Mouse (Mus musculus): ENCODE results near the gene Naa16. TPM values are rescaled to one million over a fixed set of nuclear protein-coding genes. Genes with fewer than 3 reads are reported as not detected.

Naa16 gene
- polyA plus RNA-seq, 1 experiment from 2014 or later: 39.5 TPM

DNA sequence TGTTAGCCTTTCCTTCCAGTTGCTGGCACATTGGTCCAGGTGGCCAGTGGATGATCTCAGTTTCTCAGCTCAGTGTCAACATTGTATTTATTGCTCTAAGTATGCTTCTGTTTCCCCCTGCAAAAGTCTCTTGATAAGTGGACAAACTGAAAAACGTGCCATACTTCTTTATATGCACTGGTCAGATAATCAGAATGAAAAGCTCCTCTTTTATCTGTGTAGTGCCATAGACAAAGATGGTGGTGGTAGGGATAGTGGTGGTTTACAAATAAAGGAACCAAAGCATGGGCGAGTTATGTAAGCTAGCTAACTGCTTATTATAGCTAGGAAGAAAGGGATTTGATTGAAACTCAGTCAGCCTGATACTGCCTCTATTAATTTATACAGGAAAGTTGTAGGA is 17.1 kb upstream of the Naa16 start:
- H3K27me3 ChIP-seq (ENCODE audit: control insufficient read depth, insufficient read depth, low read length): no peaks in the 10 kb centered on the region
- no peak overlapping the region for H3K9ac ChIP-seq (ENCODE audit: low read depth, low read length)
- H3K4me2 ChIP-seq (replicated peaks; ENCODE audit: low read depth, low read length): no peak overlapping the region
- no peak for ATAC-seq (ENCODE audit: low FRiP score)
- WGBS: 81% methylated on average over 2 of the region's 2 CpGs
- no peak for DNase-seq (ENCODE audit: low spot score)
- no peak overlapping the region for H3K4me3 ChIP-seq (ENCODE audit: low read depth, low read length)
- H3K9me3 ChIP-seq (ENCODE audit: control insufficient read depth, low read length): no peaks in the 10 kb centered on the region
- H3K36me3 ChIP-seq (ENCODE audit: control insufficient read depth, insufficient read depth, low read length): no peaks in the 10 kb centered on the region
- H3K4me1 ChIP-seq (replicated peaks; ENCODE audit: control insufficient read depth, insufficient read depth, low read length): no peaks in the 10 kb centered on the region
- no peak overlapping the region for H3K27ac ChIP-seq (ENCODE audit: low read depth, low read length)

- Histone ChIP-seq H3K4me2 (replicated peaks; ENCODE audit: low read depth, low read length) (peak within 1 kb of the TSS; percentile 41), H3K9ac (ENCODE audit: low read depth, low read length) (peak within 1 kb of the TSS; percentile 68), H3K9me3 (ENCODE audit: control insufficient read depth, low read length) (no peaks in the 10 kb centered on the region), H3K36me3 (ENCODE audit: control insufficient read depth, insufficient read depth, low read length) (no peaks in the 10 kb centered on the region), H3K4me1 (replicated peaks; ENCODE audit: control insufficient read depth, insufficient read depth, low read length) (no peaks in the 10 kb centered on the region), H3K27me3 (ENCODE audit: control insufficient read depth, insufficient read depth, low read length) (no peaks in the 10 kb centered on the region), H3K4me3 (ENCODE audit: low read depth, low read length) (peak within 1 kb of the TSS; percentile 50), H3K27ac (ENCODE audit: low read depth, low read length) (peak within 1 kb of the TSS; percentile 72; the same call in 1 of the 2 replicates)
- DNase-seq (ENCODE audit: low spot score) (peak; percentile 75), ATAC-seq (ENCODE audit: low FRiP score) (peak; percentile 91)
- 19% methylated on average over 23 of the region's 23 CpGs for WGBS
These were observed 6.9 kb upstream of the Naa16 start, which contains the start of gene Mtrf1 for GRCm38 (mm10) chr14:79397321-79398122. Gene Mtrf1 (plus strand): TSS chr14:79397772.

DNA sequence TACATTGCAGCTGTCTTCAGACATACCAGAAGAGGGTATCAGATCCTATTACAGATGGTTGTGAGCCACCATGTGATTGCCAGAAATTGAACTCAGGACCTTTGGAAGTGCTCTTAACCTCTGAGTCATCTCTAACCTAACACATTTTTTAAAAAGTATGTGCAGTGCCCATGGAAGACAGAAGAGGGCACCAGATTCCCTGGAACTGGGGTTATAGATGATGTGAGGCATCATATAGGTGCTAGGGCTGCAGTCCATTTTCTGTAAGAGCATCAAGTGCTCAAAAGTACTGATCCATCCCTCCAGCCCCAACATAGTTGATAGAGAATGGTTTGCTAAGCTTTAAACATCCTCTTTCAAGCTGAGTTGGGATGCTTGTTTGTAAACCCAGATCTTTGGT is 4.0 kb upstream of the Naa16 start:
- DNase-seq (ENCODE audit: low spot score) (peak; percentile 64), ATAC-seq (ENCODE audit: low FRiP score) (no peak)
- no peak overlapping the region for H3K4me2 ChIP-seq (replicated peaks; ENCODE audit: low read depth, low read length)
- H3K4me3 ChIP-seq (ENCODE audit: low read depth, low read length): no peak overlapping the region
- H3K27me3 ChIP-seq (ENCODE audit: control insufficient read depth, insufficient read depth, low read length): no peaks in the 10 kb centered on the region
- H3K36me3 ChIP-seq (ENCODE audit: control insufficient read depth, insufficient read depth, low read length): no peaks in the 10 kb centered on the region
- H3K9me3 ChIP-seq (ENCODE audit: control insufficient read depth, low read length): no peaks in the 10 kb centered on the region
- no peak overlapping the region for H3K27ac ChIP-seq (ENCODE audit: low read depth, low read length)
- no peaks in the 10 kb centered on the region for H3K4me1 ChIP-seq (replicated peaks; ENCODE audit: control insufficient read depth, insufficient read depth, low read length)
- H3K9ac ChIP-seq (ENCODE audit: low read depth, low read length): no peak overlapping the region

DNA sequence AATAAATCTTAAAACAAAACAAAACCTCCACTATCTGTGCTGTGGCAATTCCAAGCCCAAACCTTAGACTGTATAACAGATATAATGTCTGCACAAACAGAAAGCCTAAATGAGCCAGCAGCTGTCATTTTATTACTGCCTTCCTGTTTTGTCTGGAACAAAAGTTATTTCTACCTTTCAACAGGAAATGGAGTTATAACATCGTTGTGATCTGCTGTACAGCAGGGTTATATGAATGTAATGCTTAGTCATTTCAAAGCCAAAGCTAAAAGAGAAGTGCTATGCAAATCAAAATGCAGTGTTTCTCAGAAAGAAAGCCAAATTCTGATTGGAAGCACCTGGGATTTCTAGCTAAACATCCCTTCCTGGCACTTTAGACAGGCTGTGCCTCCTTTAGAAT is 2.7 kb upstream of the Naa16 start:
- H3K4me1 ChIP-seq (replicated peaks; ENCODE audit: control insufficient read depth, insufficient read depth, low read length): no peaks in the 10 kb centered on the region
- H3K9ac ChIP-seq (ENCODE audit: low read depth, low read length): no peak overlapping the region
- H3K27ac ChIP-seq (ENCODE audit: low read depth, low read length): no peak overlapping the region
- H3K4me3 ChIP-seq (ENCODE audit: low read depth, low read length): no peak overlapping the region
- no peaks in the 10 kb centered on the region for H3K9me3 ChIP-seq (ENCODE audit: control insufficient read depth, low read length)
- H3K27me3 ChIP-seq (ENCODE audit: control insufficient read depth, insufficient read depth, low read length): no peaks in the 10 kb centered on the region
- ATAC-seq (ENCODE audit: low FRiP score) (no peak), DNase-seq (ENCODE audit: low spot score) (no peak)
- no peaks in the 10 kb centered on the region for H3K36me3 ChIP-seq (ENCODE audit: control insufficient read depth, insufficient read depth, low read length)
- H3K4me2 ChIP-seq (replicated peaks; ENCODE audit: low read depth, low read length): no peak overlapping the region
- WGBS: 82% methylated on average over 1 of the region's 1 CpGs

DNA sequence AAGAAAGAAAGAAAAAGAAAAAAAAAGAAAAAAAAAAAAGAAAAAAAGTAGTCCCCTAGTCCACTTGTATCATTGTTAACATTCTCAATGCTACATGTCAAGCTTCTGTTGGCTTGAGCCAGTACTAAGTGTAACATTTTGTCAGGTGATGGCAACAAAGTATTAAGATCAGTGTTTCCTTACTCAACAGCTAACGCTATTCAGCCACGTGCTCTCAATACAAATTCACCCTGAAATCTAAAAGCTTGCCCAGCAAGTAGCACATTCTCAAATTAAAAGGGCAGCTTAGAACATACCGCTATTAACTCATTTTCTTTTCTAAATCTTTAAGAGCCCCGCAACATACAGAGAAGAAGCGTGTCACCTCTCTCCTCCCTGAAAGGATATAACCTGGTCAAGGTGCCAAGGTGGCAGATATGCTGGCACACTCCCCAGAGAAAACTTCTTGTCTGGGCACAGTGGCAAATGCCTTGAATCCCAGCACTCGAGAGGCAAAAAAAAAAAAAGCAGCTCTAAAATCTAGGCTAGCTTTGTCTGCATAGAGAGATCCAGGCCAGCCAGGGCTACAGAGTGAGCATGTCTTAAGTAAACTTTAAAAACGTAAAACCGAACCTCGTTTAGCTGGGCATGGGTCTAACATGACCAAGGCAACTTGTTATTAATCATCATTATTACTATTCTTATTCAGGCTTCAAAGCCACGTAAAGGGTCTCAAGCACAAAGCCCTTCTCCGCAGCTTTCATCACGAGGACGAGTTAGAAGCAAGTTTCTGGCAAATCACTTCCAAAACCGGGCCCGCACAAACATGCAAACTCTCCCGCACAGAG is 927 bp downstream of the Naa16 start:
- ATAC-seq (ENCODE audit: low FRiP score) (no peak), DNase-seq (ENCODE audit: low spot score) (peak; percentile 23)
- Histone ChIP-seq H3K4me3 (ENCODE audit: low read depth, low read length) (peak overlapping the region; percentile 82), H3K4me1 (replicated peaks; ENCODE audit: control insufficient read depth, insufficient read depth, low read length) (no peaks in the 10 kb centered on the region), H3K27me3 (ENCODE audit: control insufficient read depth, insufficient read depth, low read length) (no peaks in the 10 kb centered on the region), H3K36me3 (ENCODE audit: control insufficient read depth, insufficient read depth, low read length) (no peaks in the 10 kb centered on the region), H3K27ac (ENCODE audit: low read depth, low read length) (peak overlapping the region; percentile 97), H3K9ac (ENCODE audit: low read depth, low read length) (peak overlapping the region; percentile 89), H3K4me2 (replicated peaks; ENCODE audit: low read depth, low read length) (peak overlapping the region; percentile 70), H3K9me3 (ENCODE audit: control insufficient read depth, low read length) (no peaks in the 10 kb centered on the region)
- WGBS: 3% methylated on average over 16 of the region's 16 CpGs

GRCm38 (mm10) chr14:79388304-79388703 is 2.3 kb downstream of the Naa16 start:
- Histone ChIP-seq H3K36me3 (ENCODE audit: control insufficient read depth, insufficient read depth, low read length) (no peaks in the 10 kb centered on the region), H3K4me3 (ENCODE audit: low read depth, low read length) (no peak overlapping the region), H3K9ac (ENCODE audit: low read depth, low read length) (no peak overlapping the region), H3K4me2 (replicated peaks; ENCODE audit: low read depth, low read length) (no peak overlapping the region), H3K4me1 (replicated peaks; ENCODE audit: control insufficient read depth, insufficient read depth, low read length) (no peaks in the 10 kb centered on the region), H3K27ac (ENCODE audit: low read depth, low read length) (no peak overlapping the region), H3K9me3 (ENCODE audit: control insufficient read depth, low read length) (no peaks in the 10 kb centered on the region), H3K27me3 (ENCODE audit: control insufficient read depth, insufficient read depth, low read length) (no peaks in the 10 kb centered on the region)
- DNase-seq (ENCODE audit: low spot score): no peak
- 93% methylated on average over 3 of the region's 3 CpGs for WGBS
- no peak for ATAC-seq (ENCODE audit: low FRiP score)

- DNase-seq (ENCODE audit: low spot score) (no peak), ATAC-seq (ENCODE audit: low FRiP score) (no peak)
- H3K4me2 ChIP-seq (replicated peaks; ENCODE audit: low read depth, low read length): no peak overlapping the region
- no peaks in the 10 kb centered on the region for H3K36me3 ChIP-seq (ENCODE audit: control insufficient read depth, insufficient read depth, low read length)
- no peaks in the 10 kb centered on the region for H3K9me3 ChIP-seq (ENCODE audit: control insufficient read depth, low read length)
- H3K4me3 ChIP-seq (ENCODE audit: low read depth, low read length): no peak overlapping the region
- H3K27me3 ChIP-seq (ENCODE audit: control insufficient read depth, insufficient read depth, low read length): no peaks in the 10 kb centered on the region
- H3K27ac ChIP-seq (ENCODE audit: low read depth, low read length): no peak overlapping the region
- no peaks in the 10 kb centered on the region for H3K4me1 ChIP-seq (replicated peaks; ENCODE audit: control insufficient read depth, insufficient read depth, low read length)
- 94% methylated on average over 7 of the region's 7 CpGs for WGBS
- no peak overlapping the region for H3K9ac ChIP-seq (ENCODE audit: low read depth, low read length)
These were observed 7.5 kb downstream of the Naa16 start for GRCm38 (mm10) chr14:79383120-79383519.

DNA sequence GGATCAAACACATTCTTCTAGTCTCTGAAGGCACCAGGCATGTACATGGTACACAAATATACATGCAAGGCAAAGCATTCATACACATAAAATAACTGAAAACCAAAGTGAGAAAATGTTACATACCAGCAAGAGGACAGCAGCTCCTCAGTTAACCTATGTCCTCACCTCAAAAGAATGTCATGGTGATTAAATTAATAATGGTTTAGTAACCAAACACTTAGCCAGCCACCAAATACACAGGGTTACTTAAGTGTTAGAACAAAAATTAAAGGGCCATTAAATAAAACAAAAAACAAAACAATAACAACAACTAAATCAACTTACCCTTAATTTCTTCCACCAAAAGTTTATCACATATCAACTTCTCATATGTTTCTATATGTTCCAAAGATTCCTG is 13.5 kb downstream of the Naa16 start:
- no peak for ATAC-seq (ENCODE audit: low FRiP score)
- no peak for DNase-seq (ENCODE audit: low spot score)
- no peak overlapping the region for H3K27ac ChIP-seq (ENCODE audit: low read depth, low read length)
- no peak overlapping the region for H3K4me2 ChIP-seq (replicated peaks; ENCODE audit: low read depth, low read length)
- no peaks in the 10 kb centered on the region for H3K9me3 ChIP-seq (ENCODE audit: control insufficient read depth, low read length)
- no peaks in the 10 kb centered on the region for H3K36me3 ChIP-seq (ENCODE audit: control insufficient read depth, insufficient read depth, low read length)
- no peak overlapping the region for H3K9ac ChIP-seq (ENCODE audit: low read depth, low read length)
- no peaks in the 10 kb centered on the region for H3K27me3 ChIP-seq (ENCODE audit: control insufficient read depth, insufficient read depth, low read length)
- no peak overlapping the region for H3K4me3 ChIP-seq (ENCODE audit: low read depth, low read length)
- H3K4me1 ChIP-seq (replicated peaks; ENCODE audit: control insufficient read depth, insufficient read depth, low read length): no peaks in the 10 kb centered on the region
